Mouse (Mus musculus): Measurements from ENCODE around the gene Gm20388.

DNA sequence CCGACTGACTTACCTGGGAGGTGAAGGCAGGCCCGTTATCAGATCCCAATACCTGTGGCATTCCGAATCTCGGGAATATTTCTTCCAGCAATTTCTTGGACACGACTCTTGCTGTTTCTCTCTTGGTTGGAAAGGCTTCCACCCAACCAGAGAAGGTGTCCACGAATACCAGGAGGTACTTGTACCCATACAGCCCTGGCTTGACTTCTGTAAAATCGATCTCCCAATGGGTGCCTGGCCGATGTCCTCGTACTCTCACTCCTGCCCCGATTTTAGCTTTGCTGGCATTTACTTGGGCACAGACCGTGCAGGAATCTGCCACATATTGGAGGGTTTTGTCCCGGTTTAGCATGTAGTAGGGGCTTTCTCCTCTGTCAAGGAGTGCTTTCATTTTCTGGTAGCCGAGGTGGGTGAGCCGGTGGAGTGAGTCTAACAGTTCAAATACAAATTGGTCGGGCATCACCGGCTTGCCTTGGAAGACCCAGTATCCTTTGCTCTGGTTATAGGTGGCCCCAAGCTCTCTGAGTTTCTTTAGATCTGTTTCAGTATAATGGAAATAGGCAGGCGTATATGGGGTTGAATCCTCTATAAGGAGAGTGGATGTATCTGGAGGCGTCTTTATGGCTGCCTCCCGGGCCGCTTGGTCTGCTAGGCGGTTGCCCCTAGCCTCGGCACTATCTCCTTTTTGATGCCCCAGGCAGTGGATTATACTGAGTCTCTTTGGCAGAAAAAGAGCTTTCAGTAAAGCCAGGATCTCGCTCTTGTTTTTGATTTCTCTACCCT is 3518.5 kb downstream of the Gm20388 start:
- TF ChIP-seq CTCF (IDR thresholded peaks at IDR 0.05; ENCODE audit: insufficient read depth, low read depth, low read length) (no peak), POLR2A (IDR thresholded peaks at IDR 0.05; ENCODE audit: insufficient read depth, low read depth, low read length) (no peak)

Measured in olfactory bulb, adult 2 months (tissue).